Mouse (Mus musculus): ENCODE measurements around the gene Arfrp1. TPM values are rescaled to one million over a fixed set of nuclear protein-coding genes. Genes with fewer than 3 reads are reported as not detected.

The Arfrp1 gene
- total and polyA plus RNA-seq, 2 experiments from 2014 or later: 24.0 to 73.0 TPM

DNA sequence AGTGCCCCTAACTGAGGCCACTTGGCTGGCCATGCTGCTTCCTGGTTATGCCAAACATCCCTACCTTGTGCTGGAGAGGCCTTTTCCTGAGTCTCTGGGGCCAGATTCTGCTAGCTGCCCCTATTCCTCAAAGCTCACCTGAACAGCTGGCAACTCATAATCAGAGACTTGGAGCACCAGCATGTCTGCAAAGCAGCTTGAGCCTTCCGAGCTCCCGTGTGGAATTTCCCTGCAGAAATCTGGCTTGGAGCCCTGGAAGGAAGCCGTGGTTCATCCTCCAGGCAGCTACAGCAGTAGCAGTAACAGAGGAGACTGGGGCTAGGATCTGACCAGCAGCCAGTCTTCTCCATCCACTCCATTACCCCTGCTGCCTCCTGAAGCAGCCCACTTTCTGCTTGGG is 20.7 kb upstream of the Arfrp1 start:
- H3K4me2 ChIP-seq (ENCODE audit: low read depth): no peak overlapping the region
- H3K27me3 ChIP-seq (ENCODE audit: insufficient read depth, low read length): no peaks in the 10 kb centered on the region
- no peak overlapping the region for H3K27ac ChIP-seq (ENCODE audit: low read depth, low read length)
- H3K36me3 ChIP-seq (ENCODE audit: insufficient read depth): peaks cover 40% of the 10 kb centered on the region
- DNase-seq (no peak), ATAC-seq (no peak)
- no peak for TF ChIP-seq CTCF (IDR thresholded peaks at IDR 0.05; ENCODE audit: low read depth)
- H3K9ac ChIP-seq: no peak overlapping the region
- 67% methylated on average over 3 of the region's 3 CpGs for WGBS
- H3K4me1 ChIP-seq (ENCODE audit: insufficient read depth): no peaks in the 10 kb centered on the region
- no peak overlapping the region for H3K4me3 ChIP-seq (ENCODE audit: low read depth, low read length)
- H3K9me3 ChIP-seq (ENCODE audit: low read length): no peaks in the 10 kb centered on the region

DNA sequence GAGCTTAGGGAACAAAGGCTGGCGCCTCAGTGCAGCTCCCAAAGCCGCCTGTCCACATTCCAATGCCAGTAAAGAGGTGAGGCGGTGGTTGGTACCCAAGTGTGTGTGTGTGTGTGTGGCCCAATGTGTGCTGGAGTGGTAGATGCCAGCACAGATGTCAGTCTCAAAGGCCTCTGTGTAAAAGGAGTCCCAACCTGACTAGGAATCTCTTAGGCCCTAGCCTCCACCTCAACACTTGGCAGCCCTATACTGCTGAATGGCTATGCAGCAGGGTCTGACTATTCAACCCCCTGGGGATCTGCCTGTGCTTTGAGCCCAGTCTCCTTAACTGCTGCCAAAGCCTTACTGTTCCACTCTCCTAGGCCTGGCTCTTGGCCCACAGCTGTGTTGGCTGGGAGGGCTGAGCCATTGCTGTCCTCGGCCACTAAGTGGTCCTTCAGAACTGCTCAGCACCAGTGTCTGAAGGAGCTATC is 19.8 kb upstream of the Arfrp1 start:
- no peak overlapping the region for H3K9ac ChIP-seq
- H3K4me2 ChIP-seq (ENCODE audit: low read depth): no peak overlapping the region
- DNase-seq (peak; percentile 41), ATAC-seq (peak; percentile 71)
- H3K36me3 ChIP-seq (ENCODE audit: insufficient read depth): peaks cover 47% of the 10 kb centered on the region
- WGBS: 59% methylated on average over 4 of the region's 4 CpGs
- H3K27me3 ChIP-seq (ENCODE audit: insufficient read depth, low read length): no peaks in the 10 kb centered on the region
- no peak for TF ChIP-seq CTCF (IDR thresholded peaks at IDR 0.05; ENCODE audit: low read depth)
- no peak overlapping the region for H3K4me3 ChIP-seq (ENCODE audit: low read depth, low read length)
- no peaks in the 10 kb centered on the region for H3K4me1 ChIP-seq (ENCODE audit: insufficient read depth)
- no peaks in the 10 kb centered on the region for H3K9me3 ChIP-seq (ENCODE audit: low read length)
- H3K27ac ChIP-seq (ENCODE audit: low read depth, low read length): 0 out of 2 replicates have a peak overlapping the region, but pooled peaks have one; percentile 21

DNA sequence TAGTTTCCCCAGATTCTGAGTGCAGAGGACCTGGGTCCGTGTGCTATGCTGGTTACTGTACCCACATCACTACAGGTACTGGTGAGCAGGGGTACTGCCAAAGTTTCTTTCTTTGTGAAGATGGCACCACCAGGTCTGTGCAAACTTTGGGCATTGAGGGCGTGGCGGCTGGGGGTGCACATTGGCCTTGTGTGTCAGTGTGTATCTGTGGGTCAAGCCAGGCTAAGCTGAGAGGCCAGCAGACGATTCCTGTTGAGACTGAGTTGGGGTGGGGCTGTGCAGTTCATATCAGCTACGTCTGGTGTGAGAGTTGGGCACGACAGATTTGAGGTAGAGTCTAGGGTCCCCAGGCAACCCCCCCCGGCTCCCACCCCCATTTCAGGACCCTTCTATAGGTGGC is 19.3 kb upstream of the Arfrp1 start:
- DNase-seq (no peak), ATAC-seq (0 out of 2 replicates have a peak, but pooled peaks have one; percentile 10)
- Histone ChIP-seq H3K4me3 (ENCODE audit: low read depth, low read length) (no peak overlapping the region), H3K27me3 (ENCODE audit: insufficient read depth, low read length) (no peaks in the 10 kb centered on the region), H3K9ac (no peak overlapping the region), H3K36me3 (ENCODE audit: insufficient read depth) (peaks cover 52% of the 10 kb centered on the region), H3K9me3 (ENCODE audit: low read length) (no peaks in the 10 kb centered on the region), H3K4me2 (ENCODE audit: low read depth) (no peak overlapping the region), H3K4me1 (ENCODE audit: insufficient read depth) (no peaks in the 10 kb centered on the region), H3K27ac (ENCODE audit: low read depth, low read length) (no peak overlapping the region)
- 85% methylated on average over 7 of the region's 7 CpGs for WGBS
- TF ChIP-seq CTCF (IDR thresholded peaks at IDR 0.05; ENCODE audit: low read depth): no peak

DNA sequence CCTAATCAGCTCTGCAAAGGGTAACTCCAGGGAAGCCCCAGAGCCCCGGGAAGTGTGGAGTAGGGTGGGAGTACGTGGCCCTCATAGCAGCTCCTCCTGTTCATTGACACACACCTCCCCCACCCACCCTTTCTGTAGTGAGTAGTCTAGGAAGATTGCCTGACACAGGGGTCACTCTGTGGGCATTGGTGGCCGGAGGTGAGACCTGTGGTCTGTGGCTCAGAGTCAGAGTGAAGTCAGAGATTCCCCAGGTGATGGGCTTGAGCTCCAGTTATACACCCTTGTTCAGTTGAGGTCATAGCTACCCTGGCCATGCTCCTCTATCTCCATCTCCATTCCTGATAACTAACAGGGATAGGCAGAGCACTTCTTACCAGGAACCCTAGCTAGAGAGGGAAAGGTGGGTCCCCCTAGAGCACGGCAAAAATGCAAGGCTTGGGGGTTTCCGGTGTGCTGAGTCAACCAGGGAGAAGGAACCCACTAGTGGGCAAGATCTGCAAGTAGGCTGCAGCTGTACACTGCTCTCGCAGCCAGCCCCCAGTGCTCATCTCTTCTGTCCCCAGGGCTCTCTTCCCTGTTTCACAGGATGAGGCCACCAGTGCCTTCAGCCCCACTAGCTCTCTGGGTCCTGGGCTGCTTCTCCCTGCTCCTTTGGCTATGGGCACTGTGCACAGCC is 16.6 kb upstream of the Arfrp1 start:
- DNase-seq (no peak), ATAC-seq (no peak)
- Histone ChIP-seq H3K4me3 (ENCODE audit: low read depth, low read length) (no peak overlapping the region), H3K9me3 (ENCODE audit: low read length) (no peaks in the 10 kb centered on the region), H3K36me3 (ENCODE audit: insufficient read depth) (peaks cover 62% of the 10 kb centered on the region), H3K4me1 (ENCODE audit: insufficient read depth) (no peaks in the 10 kb centered on the region), H3K9ac (no peak overlapping the region), H3K27me3 (ENCODE audit: insufficient read depth, low read length) (no peaks in the 10 kb centered on the region), H3K27ac (ENCODE audit: low read depth, low read length) (no peak overlapping the region), H3K4me2 (ENCODE audit: low read depth) (no peak overlapping the region)
- 94% methylated on average over 6 of the region's 6 CpGs for WGBS
- TF ChIP-seq CTCF (IDR thresholded peaks at IDR 0.05; ENCODE audit: low read depth): no peak

DNA sequence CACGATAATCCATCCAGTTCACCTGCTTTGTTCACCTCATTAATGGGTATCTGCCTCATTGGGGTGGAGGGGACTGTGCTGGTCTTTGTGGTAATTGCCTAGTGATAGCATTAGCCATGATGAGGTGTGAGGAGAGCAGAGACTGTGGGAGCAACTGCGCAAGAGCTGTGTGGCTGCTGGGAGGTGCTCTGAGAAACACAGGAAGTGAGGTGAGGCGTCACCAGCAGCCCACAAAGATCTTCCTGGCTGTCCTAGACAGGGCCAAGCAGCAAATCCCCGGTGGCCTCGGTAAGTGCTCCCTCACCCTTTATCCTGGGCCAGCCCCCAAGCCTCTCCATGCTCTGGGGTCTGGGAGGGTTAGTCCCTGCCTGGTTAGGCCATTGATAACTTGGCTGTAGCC is 15.9 kb upstream of the Arfrp1 start:
- no peaks in the 10 kb centered on the region for H3K9me3 ChIP-seq (ENCODE audit: low read length)
- WGBS: 88% methylated on average over 5 of the region's 5 CpGs
- peaks cover 61% of the 10 kb centered on the region for H3K36me3 ChIP-seq (ENCODE audit: insufficient read depth)

DNA sequence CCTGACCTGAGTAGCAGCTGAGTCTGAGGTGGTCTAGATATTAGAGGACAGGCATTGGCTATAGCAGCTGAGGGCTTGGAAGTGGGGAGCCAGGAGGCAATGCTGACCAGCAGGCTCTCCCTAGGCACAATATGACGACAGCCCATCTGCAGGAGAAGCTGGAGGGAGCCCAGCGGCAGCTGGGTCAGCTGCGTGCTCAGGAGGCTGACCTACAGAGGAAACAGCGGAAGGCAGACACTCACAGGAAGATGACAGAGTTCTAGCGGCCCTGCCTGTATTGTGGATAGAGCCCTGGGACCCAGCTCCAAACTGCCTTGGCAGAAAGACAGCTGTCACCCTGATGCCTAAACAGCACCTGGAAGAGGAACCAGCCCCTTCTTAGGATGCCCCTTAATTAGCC is 15.0 kb upstream of the Arfrp1 start:
- peaks cover 61% of the 10 kb centered on the region for H3K36me3 ChIP-seq (ENCODE audit: insufficient read depth)

More for the DNA sequence above, 15.9 kb upstream of the Arfrp1 start:
- Histone ChIP-seq H3K27me3 (ENCODE audit: insufficient read depth, low read length) (no peaks in the 10 kb centered on the region), H3K4me1 (ENCODE audit: insufficient read depth) (no peaks in the 10 kb centered on the region), H3K27ac (ENCODE audit: low read depth, low read length) (no peak overlapping the region), H3K4me3 (ENCODE audit: low read depth, low read length) (no peak overlapping the region), H3K4me2 (ENCODE audit: low read depth) (no peak overlapping the region), H3K9ac (no peak overlapping the region)
- no peak for TF ChIP-seq CTCF (IDR thresholded peaks at IDR 0.05; ENCODE audit: low read depth)
- DNase-seq (no peak), ATAC-seq (no peak)

DNA sequence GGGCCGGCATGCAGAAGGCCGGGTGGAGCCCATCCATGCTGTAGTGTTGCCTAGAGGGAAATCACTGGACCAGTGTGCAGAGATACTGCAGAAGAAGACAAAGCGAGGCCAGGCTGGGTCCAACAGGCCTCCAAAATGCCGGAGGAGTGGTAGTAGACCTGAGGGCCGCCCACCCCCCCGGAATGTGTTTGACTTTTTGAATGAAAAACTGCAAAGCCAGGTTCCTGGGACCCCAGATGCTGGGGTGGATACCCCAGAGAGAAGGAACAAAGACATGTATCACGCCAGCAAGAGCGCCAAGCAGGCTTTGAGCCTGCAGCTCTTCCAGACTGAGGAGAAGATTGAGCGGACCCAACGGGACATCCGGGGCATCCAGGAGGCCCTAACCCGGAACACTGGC is 14.6 kb upstream of the Arfrp1 start, which contains the start of gene Lime1:
Gene Lime1 (plus strand): TSS at position 301 of the 400 bp plus-strand sequence.
- no peak within 1 kb of the TSS for H3K4me3 ChIP-seq (ENCODE audit: low read depth, low read length)
- peaks cover 61% of the 10 kb centered on the region for H3K36me3 ChIP-seq (ENCODE audit: insufficient read depth)
- 96% methylated on average over 12 of the region's 12 CpGs for WGBS
- TF ChIP-seq CTCF (IDR thresholded peaks at IDR 0.05; ENCODE audit: low read depth): no peak
- no peaks in the 10 kb centered on the region for H3K27me3 ChIP-seq (ENCODE audit: insufficient read depth, low read length)
- ATAC-seq (no peak), DNase-seq (no peak)
- no peak within 1 kb of the TSS for H3K9ac ChIP-seq
- no peak within 1 kb of the TSS for H3K27ac ChIP-seq (ENCODE audit: low read depth, low read length)
- no peaks in the 10 kb centered on the region for H3K9me3 ChIP-seq (ENCODE audit: low read length)
- no peak within 1 kb of the TSS for H3K4me2 ChIP-seq (ENCODE audit: low read depth)
- H3K4me1 ChIP-seq (ENCODE audit: insufficient read depth): no peaks in the 10 kb centered on the region

More for the DNA sequence above, 15.0 kb upstream of the Arfrp1 start:
- no peaks in the 10 kb centered on the region for H3K27me3 ChIP-seq (ENCODE audit: insufficient read depth, low read length)
- H3K9ac ChIP-seq: no peak overlapping the region
- H3K4me2 ChIP-seq (ENCODE audit: low read depth): no peak overlapping the region
- no peaks in the 10 kb centered on the region for H3K4me1 ChIP-seq (ENCODE audit: insufficient read depth)
- 83% methylated on average over 5 of the region's 5 CpGs for WGBS
- no peak overlapping the region for H3K27ac ChIP-seq (ENCODE audit: low read depth, low read length)
- ATAC-seq (no peak), DNase-seq (no peak)
- H3K4me3 ChIP-seq (ENCODE audit: low read depth, low read length): no peak overlapping the region
- no peaks in the 10 kb centered on the region for H3K9me3 ChIP-seq (ENCODE audit: low read length)
- no peak for TF ChIP-seq CTCF (IDR thresholded peaks at IDR 0.05; ENCODE audit: low read depth)

Data from forebrain, postnatal 0 days (tissue).